Mouse (Mus musculus) testis, adult 2 months (tissue): ENCODE measurements around the gene Mllt3.

Source experiments
- CTCF ChIP-seq: fragments of 200-500 bp; IDR thresholded peaks from 2 replicates; pipeline ENCODE4 v1.5.1; 2012; ENCODE audit warnings: low read depth, mild to moderate bottlenecking, inconsistent platforms, low read length, moderate library complexity; ENCODE audit not compliant: control insufficient read depth, insufficient read depth, insufficient replicate concordance
- POLR2A ChIP-seq: fragments of 200-500 bp; IDR thresholded peaks from 2 replicates; pipeline ENCODE4 v1.6.1; 2012; ENCODE audit warnings: low read depth, mild to moderate bottlenecking, inconsistent platforms, low read length, moderate library complexity; ENCODE audit not compliant: control insufficient read depth

GRCm38 (mm10) chr4:87991710-87992109 lies 41.5 kb downstream of the Mllt3 start:
- no peak for TF ChIP-seq CTCF
- no peak for TF ChIP-seq POLR2A
